31 mouse cellular contexts compared by ENCODE assay signal in genomic region chr19:10804850-10805660, GRCm38 (mm10). TPM values are rescaled to one million over a fixed set of nuclear protein-coding genes. Genes with fewer than 3 reads are reported as not detected.
DNase-seq lines count a peak whose midpoint lies in the region; ATAC-seq lines count a peak whose summit lies in the region.
"Had no signal": no experiment of that assay in that cellular context is flagged by ENCODE, and none has a peak within 500 bp of the region (broad histone marks: within the 10 kb centered on the region; RNA-seq: fewer than 3 reads in every experiment).

No protein-coding gene starts in this region.

- H3K27ac ChIP-seq in forebrain, embryonic 16.5 days (ENCODE audit: low read length), result peak overlapping the region; percentile 39; the same call in 1 of the 2 replicates
- no peak overlapping the region for H3K27ac ChIP-seq in forebrain, embryonic 12.5 days
- H3K27ac ChIP-seq: embryonic facial prominence, embryonic 13.5 days; forebrain, embryonic 10.5 days; gastrocnemius, adult 2 months; hindbrain, embryonic 12.5 days; hindbrain, postnatal 0 days; intestine, embryonic 15.5 days; liver, embryonic 14.5 days; stomach, embryonic 15.5 days had no signal

- H3K36me3 ChIP-seq in forebrain, embryonic 16.5 days (ENCODE audit: control insufficient read depth, insufficient read depth), result no peaks in the 10 kb centered on the region
- H3K36me3 ChIP-seq in forebrain, embryonic 12.5 days (replicated peaks), result no peaks in the 10 kb centered on the region
- H3K36me3 ChIP-seq: embryonic facial prominence, embryonic 13.5 days; forebrain, embryonic 10.5 days; hindbrain, embryonic 12.5 days; intestine, embryonic 15.5 days; stomach, embryonic 15.5 days had no signal

- H3K4me3 ChIP-seq in forebrain, embryonic 16.5 days (replicated peaks; ENCODE audit: low read length), result no peak overlapping the region
- H3K4me3 ChIP-seq in forebrain, embryonic 12.5 days (replicated peaks), result no peak overlapping the region
- H3K4me3 ChIP-seq: embryonic facial prominence, embryonic 13.5 days; forebrain, embryonic 10.5 days; gastrocnemius, adult 2 months; hindbrain, embryonic 12.5 days; intestine, embryonic 15.5 days; stomach, embryonic 15.5 days had no signal

- 74% methylated on average over 2 of the region's 2 CpGs for WGBS in forebrain, embryonic 16.5 days
- WGBS in forebrain, embryonic 12.5 days, result 86% methylated on average over 2 of the region's 2 CpGs

- DNase-seq in adrenal gland, adult (ENCODE audit: inconsistent age in 2 of 2, low spot score in 1 of 2), result peak; percentile 13 to 65
- no peak for DNase-seq in adrenal gland, postnatal 25 days
- peak; percentile 69 for DNase-seq in cerebellum, adult 9-10 months
- no peak for DNase-seq in cerebellum, adult 8-10 months
- peak; percentile 56 for DNase-seq in brain, adult 2 months (ENCODE audit: low read depth, low spot score)
- DNase-seq: gastrocnemius, adult 2 months; gastrocnemius, postnatal 36 days; heart, adult 18-20 months; heart, postnatal 36 days; kidney, adult 2 months; kidney, postnatal 36 days; layer of hippocampus, postnatal 36 days; liver; lung, adult 2 months; lung, postnatal 14 days; right cerebral cortex, postnatal 25 days had no signal

- ATAC-seq in forebrain, embryonic 16.5 days, result no peak
- ATAC-seq in forebrain, embryonic 12.5 days (ENCODE audit: low FRiP score), result no peak
- ATAC-seq: activated CD4-positive, CD25-positive, alpha-beta regulatory T cell, adult 4 months; hindbrain, postnatal 0 days; intestine, embryonic 15.5 days; midbrain, embryonic 16.5 days had no signal

- H3K9ac ChIP-seq in forebrain, embryonic 16.5 days (replicated peaks; ENCODE audit: low read depth, low read length), result no peak overlapping the region
- no peak overlapping the region for H3K9ac ChIP-seq in forebrain, embryonic 12.5 days
- H3K9ac ChIP-seq: embryonic facial prominence, embryonic 13.5 days; hindbrain, embryonic 12.5 days; intestine, embryonic 15.5 days; liver, embryonic 14.5 days; stomach, embryonic 15.5 days had no signal

- H3K27me3 ChIP-seq in forebrain, embryonic 16.5 days (replicated peaks; ENCODE audit: control insufficient read depth, insufficient read depth, low read length), result no peaks in the 10 kb centered on the region
- no peaks in the 10 kb centered on the region for H3K27me3 ChIP-seq in forebrain, embryonic 12.5 days
- H3K27me3 ChIP-seq: CH12.LX; embryonic facial prominence, embryonic 13.5 days; hindbrain, embryonic 12.5 days; intestine, embryonic 15.5 days; stomach, embryonic 15.5 days had no signal

- no peak overlapping the region for H3K4me2 ChIP-seq in forebrain, embryonic 16.5 days (ENCODE audit: low read length)
- H3K4me2 ChIP-seq in forebrain, embryonic 12.5 days, result no peak overlapping the region
- H3K4me2 ChIP-seq: embryonic facial prominence, embryonic 13.5 days; heart, embryonic 11.5 days; hindbrain, embryonic 12.5 days; intestine, embryonic 15.5 days; stomach, embryonic 15.5 days had no signal

- no peaks in the 10 kb centered on the region for H3K9me3 ChIP-seq in forebrain, embryonic 16.5 days (ENCODE audit: control insufficient read depth, low read length)
- no peaks in the 10 kb centered on the region for H3K9me3 ChIP-seq in forebrain, embryonic 12.5 days
- H3K9me3 ChIP-seq: embryonic facial prominence, embryonic 13.5 days; forebrain, embryonic 10.5 days; hindbrain, embryonic 12.5 days; intestine, embryonic 15.5 days; stomach, embryonic 15.5 days had no signal

- H3K4me1 ChIP-seq in forebrain, embryonic 16.5 days (replicated peaks; ENCODE audit: control insufficient read depth, insufficient read depth, low read length), result peaks cover 20% of the 10 kb centered on the region
- H3K4me1 ChIP-seq in forebrain, embryonic 12.5 days, result peaks cover 6% of the 10 kb centered on the region; the same call in 1 of the 2 replicates
- H3K4me1 ChIP-seq: intestine, embryonic 15.5 days; stomach, embryonic 15.5 days had no signal

RNA-seq across cellular contexts. Expression of gene Cd6, which starts 24.8 kb away (rescaled TPM):
- not detected in 2 replicates for total RNA-seq in adrenal gland, postnatal 25 days (2021)
- polyA plus RNA-seq in forebrain, embryonic 16.5 days (2015; fragmentation: Nextera tagmentation; extraction: Ambion mirVana), result not detected in 2 replicates
- polyA plus RNA-seq in forebrain, embryonic 12.5 days (2016; fragmentation: Nextera tagmentation; extraction: Ambion mirVana), result not detected in 2 replicates
- total RNA-seq: gastrocnemius, adult 2 months; hindbrain, postnatal 0 days had no signal
- polyA plus RNA-seq: forebrain, embryonic 10.5 days; heart, embryonic 11.5 days; hindbrain, embryonic 12.5 days; hindbrain, postnatal 0 days; kidney, embryonic 16.5 days; liver, embryonic 14.5 days; midbrain, embryonic 16.5 days; neural tube, embryonic 11.5 days had no signal

RNA-seq across cellular contexts. Expression of gene Slc15a3, which starts 34.5 kb away (rescaled TPM):
- total RNA-seq in adrenal gland, postnatal 25 days (2021), result 3.2 and 4.0 TPM in 2 replicates
- polyA plus RNA-seq in forebrain, embryonic 16.5 days (2015; fragmentation: Nextera tagmentation; extraction: Ambion mirVana), result 0.25 and 0.57 TPM in 2 replicates
- 0.12 and 0.38 TPM in 2 replicates for polyA plus RNA-seq in forebrain, embryonic 12.5 days (2016; fragmentation: Nextera tagmentation; extraction: Ambion mirVana)

Comparison
In these comparisons a context has a peak if more than half of its experiments do, and no peak if none do; other contexts are left out.
1. DNase-seq: peak in adrenal gland, adult (2 of 2), cerebellum, adult 9-10 months (single experiment) and brain, adult 2 months (single experiment); none in adrenal gland, postnatal 25 days (single experiment) and cerebellum, adult 8-10 months (single experiment).